Mouse (Mus musculus) ES-E14 (cell line): Measurements from ENCODE around the gene Gm7138.
"Not testable (repeated sequence)": the region's sequence is repeated elsewhere in the genome, so short reads cannot be mapped to it uniquely, and the experiment has no call there.

Experiments used
- CHD2 ChIP-seq: IDR thresholded peaks from 2 replicates; pipeline ENCODE4 v1.6.1; 2014; ENCODE audit warnings: mild to moderate bottlenecking, low read depth, low read length, inconsistent platforms
- MAFK ChIP-seq: IDR thresholded peaks from 2 replicates; pipeline ENCODE4 v1.6.1; 2014; ENCODE audit warnings: mild to moderate bottlenecking, low read depth, low read length, inconsistent platforms; ENCODE audit not compliant: insufficient read depth

DNA sequence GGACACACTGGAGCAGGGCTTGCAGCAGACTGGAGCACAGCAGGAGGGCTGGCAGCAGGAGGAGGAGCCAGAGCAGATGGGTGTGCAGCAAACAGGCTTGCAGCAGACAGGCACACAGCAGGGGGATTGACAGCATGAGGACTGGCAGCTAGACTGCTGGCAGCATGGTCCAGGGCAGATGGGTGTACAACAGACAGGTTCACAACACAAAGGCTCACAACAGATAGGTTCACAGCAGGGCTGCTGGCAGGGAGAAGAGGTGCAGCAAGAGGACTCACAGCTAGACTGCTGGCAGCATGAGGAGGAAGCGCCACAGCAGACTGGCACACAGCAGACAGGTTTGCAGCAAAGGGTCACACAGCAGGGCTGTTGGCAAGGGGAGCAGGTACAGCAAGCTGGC lies 26.1 kb downstream of the Gm7138 start:
- not testable (repeated sequence) for TF ChIP-seq MAFK, CHD2
